Comparison of ENCODE assay signal across 22 mouse cellular contexts in the genomic region with DNA sequence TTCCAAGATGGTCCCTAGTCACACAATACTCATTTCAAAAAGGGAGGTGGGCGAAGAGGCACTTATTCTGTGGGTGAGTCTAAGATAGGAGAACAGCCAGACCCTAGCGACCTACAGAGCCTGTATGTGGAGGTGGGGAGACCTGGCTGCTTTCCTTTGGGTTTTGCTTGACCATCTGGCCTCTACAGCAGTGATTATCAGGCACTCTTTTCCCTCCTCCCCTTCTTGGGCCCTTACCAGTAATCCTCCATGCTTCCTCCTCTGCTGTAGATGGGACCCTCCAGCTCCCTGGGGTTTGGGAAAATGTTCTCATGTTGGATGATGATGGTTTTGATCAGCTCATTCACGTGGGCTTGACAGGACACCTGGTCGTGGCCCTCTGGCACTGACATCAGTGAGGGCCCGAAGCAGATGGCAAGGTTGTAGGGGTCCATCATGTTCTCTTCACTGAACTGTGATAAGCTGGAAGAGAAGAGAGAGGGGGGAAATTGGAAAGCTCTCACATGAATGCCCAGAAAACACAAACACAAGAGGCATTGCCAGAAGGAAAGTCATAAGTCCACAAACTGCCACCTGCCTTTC. TPM values are rescaled to one million over a fixed set of nuclear protein-coding genes. Genes with fewer than 3 reads are reported as not detected.
DNase-seq lines count a peak whose midpoint lies in the region; ATAC-seq lines count a peak whose summit lies in the region.
"Had no signal": no experiment of that assay in that cellular context is flagged by ENCODE, and none has a peak within 500 bp of the region (broad histone marks: within the 10 kb centered on the region; RNA-seq: fewer than 3 reads in every experiment).

No protein-coding gene starts in this region.

- no peak overlapping the region for H3K4me3 ChIP-seq in hindbrain, embryonic 16.5 days (ENCODE audit: low read length)
- no peak overlapping the region for H3K4me3 ChIP-seq in hindbrain, embryonic 13.5 days
- H3K4me3 ChIP-seq: embryonic facial prominence, embryonic 15.5 days; forebrain, embryonic 15.5 days; heart, embryonic 13.5 days; kidney, embryonic 15.5 days; left cerebral cortex, adult 2 months; midbrain, embryonic 13.5 days had no signal

- peaks cover 34% of the 10 kb centered on the region for H3K36me3 ChIP-seq in hindbrain, embryonic 16.5 days (ENCODE audit: control insufficient read depth, insufficient read depth, low read length)
- H3K36me3 ChIP-seq in hindbrain, embryonic 13.5 days, result peaks cover 54% of the 10 kb centered on the region

- peak; percentile 95 for ATAC-seq in hindbrain, embryonic 16.5 days
- no peak for ATAC-seq in hindbrain, embryonic 13.5 days (ENCODE audit: low FRiP score)
- ATAC-seq: forebrain, embryonic 15.5 days; intestine, postnatal 0 days; liver, postnatal 0 days; lung, postnatal 0 days; midbrain, embryonic 13.5 days had no signal

- H3K4me1 ChIP-seq in hindbrain, embryonic 16.5 days (ENCODE audit: control insufficient read depth, insufficient read depth, low read depth, low read length), result no peaks in the 10 kb centered on the region
- no peaks in the 10 kb centered on the region for H3K4me1 ChIP-seq in hindbrain, embryonic 13.5 days (replicated peaks)
- H3K4me1 ChIP-seq: embryonic facial prominence, embryonic 15.5 days; forebrain, embryonic 15.5 days; heart, embryonic 13.5 days; kidney, embryonic 15.5 days; midbrain, embryonic 13.5 days had no signal

- H3K27me3 ChIP-seq in hindbrain, embryonic 16.5 days (replicated peaks; ENCODE audit: control insufficient read depth, insufficient read depth, low read length), result no peaks in the 10 kb centered on the region
- no peaks in the 10 kb centered on the region for H3K27me3 ChIP-seq in hindbrain, embryonic 13.5 days
- H3K27me3 ChIP-seq: embryonic facial prominence, embryonic 15.5 days; forebrain, embryonic 15.5 days; heart, embryonic 13.5 days; kidney, embryonic 15.5 days; midbrain, embryonic 13.5 days had no signal

- H3K4me2 ChIP-seq in hindbrain, embryonic 16.5 days (ENCODE audit: low read length), result no peak overlapping the region
- no peak overlapping the region for H3K4me2 ChIP-seq in hindbrain, embryonic 13.5 days
- H3K4me2 ChIP-seq: embryonic facial prominence, embryonic 15.5 days; forebrain, embryonic 15.5 days; heart, embryonic 13.5 days; kidney, embryonic 15.5 days; midbrain, embryonic 13.5 days had no signal

- H3K9me3 ChIP-seq in hindbrain, embryonic 16.5 days (ENCODE audit: control insufficient read depth, low read length), result no peaks in the 10 kb centered on the region
- no peaks in the 10 kb centered on the region for H3K9me3 ChIP-seq in hindbrain, embryonic 13.5 days
- H3K9me3 ChIP-seq: embryonic facial prominence, embryonic 15.5 days; forebrain, embryonic 15.5 days; heart, embryonic 13.5 days; kidney, embryonic 15.5 days; midbrain, embryonic 13.5 days had no signal

- no peak overlapping the region for H3K9ac ChIP-seq in hindbrain, embryonic 16.5 days (ENCODE audit: low read depth, low read length)
- no peak overlapping the region for H3K9ac ChIP-seq in hindbrain, embryonic 13.5 days
- H3K9ac ChIP-seq: embryonic facial prominence, embryonic 15.5 days; forebrain, embryonic 15.5 days; heart, embryonic 13.5 days; kidney, embryonic 15.5 days; liver, postnatal 0 days; midbrain, embryonic 13.5 days had no signal

- DNase-seq in brain, adult 2 months (ENCODE audit: low read depth, low spot score), result peak; percentile 99
- peak; percentile 93 for DNase-seq in cerebellum, adult 11 months
- DNase-seq in cerebellum, adult 9-11 months, result peak; percentile 98
- DNase-seq in lung, postnatal 25 days (ENCODE audit: low spot score), result no peak
- no peak for DNase-seq in kidney, postnatal 4 days
- no peak for DNase-seq in kidney, adult 9 months
- DNase-seq: adrenal gland, postnatal 25 days; gastrocnemius, postnatal 10 days; heart, postnatal 14 days; kidney, postnatal 36 days; liver, postnatal 0 days; thymus, postnatal 14 days had no signal

- H3K27ac ChIP-seq in hindbrain, embryonic 16.5 days (ENCODE audit: low read depth, low read length), result no peak overlapping the region
- no peak overlapping the region for H3K27ac ChIP-seq in hindbrain, embryonic 13.5 days
- H3K27ac ChIP-seq: embryonic facial prominence, embryonic 15.5 days; forebrain, embryonic 15.5 days; heart, embryonic 13.5 days; kidney, embryonic 15.5 days; left cerebral cortex, adult 2 months; midbrain, embryonic 13.5 days had no signal

- WGBS in hindbrain, embryonic 16.5 days, result 83% methylated on average over 5 of the region's 5 CpGs
- WGBS in hindbrain, embryonic 13.5 days, result 93% methylated on average over 5 of the region's 5 CpGs

RNA-seq across cellular contexts. Expression of a gene that starts 30.9 kb away (rescaled TPM):
- 0.76 and 1.3 TPM in 2 replicates for polyA plus RNA-seq in hindbrain, embryonic 16.5 days (2015; fragmentation: Nextera tagmentation; extraction: Ambion mirVana)
- 0.66 and 0.92 TPM in 2 replicates for polyA plus RNA-seq in hindbrain, embryonic 13.5 days (2015; fragmentation: Nextera tagmentation; extraction: Ambion mirVana)

Comparison
In these comparisons a context has a peak if more than half of its experiments do, and no peak if none do; other contexts are left out.
1. DNase-seq: peak in brain, adult 2 months (single experiment), cerebellum, adult 11 months (single experiment) and cerebellum, adult 9-11 months (single experiment); none in lung, postnatal 25 days (single experiment), kidney, postnatal 4 days (0 of 2) and kidney, adult 9 months (single experiment).